Mouse (Mus musculus) embryonic facial prominence, embryonic 15.5 days (tissue): ENCODE measurements around the gene Ccdc71. TPM values are rescaled to one million over a fixed set of nuclear protein-coding genes. Genes with fewer than 3 reads are reported as not detected.
A peak's percentile ranks its signal among the peaks of the same experiment; 100 is the strongest.

Experiments used
- ATAC-seq: fragments of 200-750 bp; cut with Nextera tagmentation; 2 replicates; pipeline ENCODE4 v1.8.0; 2017; ENCODE audit warnings: low read depth, moderate TSS enrichment; ENCODE audit not compliant: insufficient number of reproducible peaks, low FRiP score, low TSS enrichment
- H3K27ac ChIP-seq: fragments of 300-500 bp; sonication (generic); replicated peaks from 2 replicates; pipeline ENCODE4 v1.5.1; 2015; ENCODE audit warnings: mild to moderate bottlenecking, inconsistent platforms
- H3K27me3 ChIP-seq: fragments of 300-500 bp; sonication (generic); 2 replicates; pipeline ENCODE4 v1.6.1; 2015; ENCODE audit warnings: inconsistent platforms
- H3K36me3 ChIP-seq: fragments of 300-500 bp; sonication (generic); 2 replicates; pipeline ENCODE4 v1.6.1; 2015; ENCODE audit warnings: mild to moderate bottlenecking, inconsistent platforms
- H3K4me1 ChIP-seq: fragments of 300-500 bp; sonication (generic); 2 replicates; pipeline ENCODE4 v1.6.1; 2015; ENCODE audit warnings: inconsistent platforms
- H3K4me2 ChIP-seq: fragments of 300-500 bp; sonication (generic); replicated peaks from 2 replicates; pipeline ENCODE4 v1.6.1; 2015; ENCODE audit warnings: mild to moderate bottlenecking, inconsistent platforms
- H3K4me3 ChIP-seq: fragments of 300-500 bp; sonication (generic); replicated peaks from 2 replicates; pipeline ENCODE4 v1.5.1; 2015; ENCODE audit warnings: mild to moderate bottlenecking, inconsistent platforms
- H3K9ac ChIP-seq: fragments of 300-500 bp; sonication (generic); 2 replicates; pipeline ENCODE4 v1.6.1; 2015; ENCODE audit warnings: inconsistent platforms
- H3K9me3 ChIP-seq: fragments of 300-500 bp; sonication (generic); replicated peaks from 2 replicates; pipeline ENCODE4 v1.6.1; 2016; ENCODE audit warnings: inconsistent platforms
- WGBS: fragments of 180-500 bp; shearing (Covaris S2); methylation state at CpG from one replicate; pipeline ENCODE4 v1.1.7; 2015; 5-methylcytosine and 5-hydroxymethylcytosine counted together
- polyA plus RNA-seq: library from polyadenylated mRNA; unstranded; fragments of >200 nt; fragmentation: Nextera tagmentation; extraction: Ambion mirVana; gene quantifications from 2 replicates; pipeline ENCODE4 v1.2.1, GENCODE M21; 2015

Gene Ccdc71
- polyA plus RNA-seq, 1 experiment from 2014 or later, result 60.7 TPM

DNA sequence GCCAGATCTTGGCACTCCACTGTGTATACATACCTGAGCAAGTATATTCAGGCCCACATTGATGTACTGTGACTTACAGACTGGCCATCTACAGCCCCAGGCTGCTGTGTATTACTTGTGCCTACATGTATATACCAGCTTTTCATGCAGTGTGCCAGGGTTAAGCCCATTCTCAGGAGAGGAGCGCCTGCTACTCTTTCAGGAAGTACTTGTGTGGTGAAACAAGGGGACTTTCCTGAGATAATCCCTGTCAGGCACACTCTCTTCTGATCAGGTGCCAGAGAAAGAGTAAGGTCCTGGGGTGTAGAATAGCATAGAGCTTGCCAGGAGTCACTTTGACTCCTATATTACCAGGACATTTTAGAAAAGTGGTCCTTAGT, 398 bp upstream of the Ccdc71 start:
- Histone ChIP-seq H3K27me3 (no peaks in the 10 kb centered on the region), H3K36me3 (peaks cover 28% of the 10 kb centered on the region), H3K4me3 (peak overlapping the region; percentile 92), H3K4me2 (peak overlapping the region; percentile 66), H3K9me3 (no peaks in the 10 kb centered on the region), H3K4me1 (peaks cover 20% of the 10 kb centered on the region), H3K27ac (peak overlapping the region; percentile 94), H3K9ac (no peak overlapping the region)
- ATAC-seq, result no peak
- 74% methylated on average over 1 of the region's 1 CpGs for WGBS

- peak; percentile 35; the same call in 1 of the 2 replicates for ATAC-seq
- 15% methylated on average over 11 of the region's 11 CpGs for whole genome bisulfite sequencing
Observed at GRCm38 (mm10) chr9:108461181-108461631, 879 bp downstream of the Ccdc71 start, which contains the start of gene Klhdc8b. Gene Klhdc8b (minus strand): TSS chr9:108461581.

GRCm38 (mm10) chr9:108461675-108462074, 1.3 kb downstream of the Ccdc71 start:
- Histone ChIP-seq H3K9me3 (no peaks in the 10 kb centered on the region), H3K4me2 (peak overlapping the region; percentile 66), H3K27ac (no peak overlapping the region), H3K4me3 (peak overlapping the region; percentile 92), H3K9ac (no peak overlapping the region; the same call in 1 of the 2 replicates), H3K27me3 (no peaks in the 10 kb centered on the region), H3K4me1 (peaks cover 20% of the 10 kb centered on the region), H3K36me3 (peaks cover 45% of the 10 kb centered on the region)
- ATAC-seq, result no peak
- 85% methylated on average over 5 of the region's 5 CpGs for WGBS

More at GRCm38 (mm10) chr9:108461181-108461631, 879 bp downstream of the Ccdc71 start, which contains the start of gene Klhdc8b:
- H3K4me3 ChIP-seq, result peak within 1 kb of the TSS; percentile 92
- H3K9ac ChIP-seq, result peak within 1 kb of the TSS; percentile 81
- no peaks in the 10 kb centered on the region for H3K9me3 ChIP-seq
- peaks cover 41% of the 10 kb centered on the region for H3K36me3 ChIP-seq
- H3K27ac ChIP-seq, result peak within 1 kb of the TSS; percentile 94
- no peaks in the 10 kb centered on the region for H3K27me3 ChIP-seq
- peak within 1 kb of the TSS; percentile 66 for H3K4me2 ChIP-seq
- peaks cover 20% of the 10 kb centered on the region for H3K4me1 ChIP-seq

- no peak overlapping the region for H3K4me2 ChIP-seq
- no peak for ATAC-seq
- no peaks in the 10 kb centered on the region for H3K9me3 ChIP-seq
- peak overlapping the region; percentile 92 for H3K4me3 ChIP-seq
- H3K27ac ChIP-seq, result no peak overlapping the region
- no peaks in the 10 kb centered on the region for H3K27me3 ChIP-seq
- H3K9ac ChIP-seq, result no peak overlapping the region
- peaks cover 20% of the 10 kb centered on the region for H3K4me1 ChIP-seq
- peaks cover 51% of the 10 kb centered on the region for H3K36me3 ChIP-seq
- WGBS, result 90% methylated on average over 10 of the region's 10 CpGs
Observed at GRCm38 (mm10) chr9:108462192-108462591, 1.9 kb downstream of the Ccdc71 start.

- no peaks in the 10 kb centered on the region for H3K9me3 ChIP-seq
- no peak overlapping the region for H3K4me2 ChIP-seq
- H3K36me3 ChIP-seq, result peaks cover 52% of the 10 kb centered on the region
- no peak overlapping the region for H3K27ac ChIP-seq
- no peak overlapping the region for H3K4me3 ChIP-seq
- peaks cover 20% of the 10 kb centered on the region for H3K4me1 ChIP-seq
- no peaks in the 10 kb centered on the region for H3K27me3 ChIP-seq
- no peak overlapping the region for H3K9ac ChIP-seq
- WGBS, result 95% methylated on average over 9 of the region's 9 CpGs
- no peak for ATAC-seq
Observed at GRCm38 (mm10) chr9:108463713-108464112, 3.4 kb downstream of the Ccdc71 start.

GRCm38 (mm10) chr9:108466219-108466618, 5.9 kb downstream of the Ccdc71 start:
- H3K36me3 ChIP-seq, result peaks cover 52% of the 10 kb centered on the region
- no peak overlapping the region for H3K9ac ChIP-seq
- no peak overlapping the region for H3K4me2 ChIP-seq
- no peak overlapping the region for H3K27ac ChIP-seq
- no peaks in the 10 kb centered on the region for H3K27me3 ChIP-seq
- no peaks in the 10 kb centered on the region for H3K9me3 ChIP-seq
- ATAC-seq, result no peak
- peaks cover 10% of the 10 kb centered on the region for H3K4me1 ChIP-seq
- H3K4me3 ChIP-seq, result no peak overlapping the region
- 78% methylated on average over 2 of the region's 2 CpGs for WGBS

DNA sequence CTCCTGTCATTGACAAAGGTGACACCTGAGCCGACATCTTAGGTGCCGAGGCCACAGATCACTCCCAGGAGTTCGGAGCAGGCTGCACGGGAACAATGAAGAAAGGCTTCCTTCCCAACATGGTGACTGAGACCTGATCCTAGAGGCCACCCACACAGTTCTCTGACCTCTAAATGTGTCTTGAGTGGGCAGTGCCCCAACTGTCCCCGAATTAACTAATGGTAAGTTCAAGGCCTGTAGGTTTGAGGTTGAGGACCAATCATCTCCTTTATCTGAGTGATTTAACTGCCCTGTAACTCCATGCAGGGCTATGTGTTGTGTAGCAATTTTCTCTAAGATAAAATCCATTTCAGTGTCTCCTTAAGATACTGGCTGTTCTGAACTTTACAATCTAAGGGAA, 9.1 kb downstream of the Ccdc71 start:
- Histone ChIP-seq H3K9ac (no peak overlapping the region), H3K4me1 (no peaks in the 10 kb centered on the region), H3K9me3 (no peaks in the 10 kb centered on the region), H3K36me3 (peaks cover 29% of the 10 kb centered on the region), H3K27ac (no peak overlapping the region), H3K27me3 (no peaks in the 10 kb centered on the region), H3K4me3 (no peak overlapping the region), H3K4me2 (no peak overlapping the region)
- no peak for ATAC-seq
- WGBS, result 76% methylated on average over 5 of the region's 5 CpGs

DNA sequence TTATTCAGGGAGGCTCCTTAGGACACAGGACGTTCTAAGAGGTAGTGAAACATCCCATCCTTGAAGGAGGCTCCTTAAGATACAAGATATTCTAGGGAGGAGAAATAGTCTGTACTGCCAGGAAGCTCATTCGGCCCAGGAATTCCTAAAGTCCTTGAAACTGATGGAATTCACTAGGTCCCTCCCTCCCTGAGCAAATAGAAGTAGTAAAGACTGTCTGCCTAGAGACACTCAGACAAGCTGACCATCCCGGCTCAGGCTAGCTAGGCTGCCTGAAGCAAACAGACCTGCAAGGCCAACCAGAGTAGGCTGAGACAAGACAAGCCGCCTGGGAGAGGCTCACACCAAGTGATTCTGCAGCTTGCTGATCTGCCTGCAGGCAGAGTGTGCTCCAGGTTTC, 9.5 kb downstream of the Ccdc71 start:
- WGBS, result 71% methylated on average over 4 of the region's 4 CpGs
- Histone ChIP-seq H3K9me3 (no peaks in the 10 kb centered on the region), H3K27ac (no peak overlapping the region), H3K4me1 (no peaks in the 10 kb centered on the region), H3K4me3 (no peak overlapping the region), H3K9ac (no peak overlapping the region), H3K36me3 (peaks cover 24% of the 10 kb centered on the region), H3K27me3 (no peaks in the 10 kb centered on the region), H3K4me2 (no peak overlapping the region)
- no peak for ATAC-seq

- Histone ChIP-seq H3K9ac (no peak overlapping the region), H3K4me3 (no peak overlapping the region), H3K27me3 (no peaks in the 10 kb centered on the region), H3K9me3 (no peaks in the 10 kb centered on the region), H3K27ac (no peak overlapping the region), H3K4me2 (no peak overlapping the region), H3K4me1 (peaks cover 8% of the 10 kb centered on the region), H3K36me3 (no peaks in the 10 kb centered on the region)
- WGBS, result 89% methylated on average over 1 of the region's 1 CpGs
- no peak for ATAC-seq
Observed at GRCm38 (mm10) chr9:108474528-108474927, 14.2 kb downstream of the Ccdc71 start.

GRCm38 (mm10) chr9:108478638-108479156, 18.4 kb downstream of the Ccdc71 start:
- 0% methylated on average over 20 of the region's 20 CpGs for WGBS
- H3K27me3 ChIP-seq, result no peaks in the 10 kb centered on the region

DNA sequence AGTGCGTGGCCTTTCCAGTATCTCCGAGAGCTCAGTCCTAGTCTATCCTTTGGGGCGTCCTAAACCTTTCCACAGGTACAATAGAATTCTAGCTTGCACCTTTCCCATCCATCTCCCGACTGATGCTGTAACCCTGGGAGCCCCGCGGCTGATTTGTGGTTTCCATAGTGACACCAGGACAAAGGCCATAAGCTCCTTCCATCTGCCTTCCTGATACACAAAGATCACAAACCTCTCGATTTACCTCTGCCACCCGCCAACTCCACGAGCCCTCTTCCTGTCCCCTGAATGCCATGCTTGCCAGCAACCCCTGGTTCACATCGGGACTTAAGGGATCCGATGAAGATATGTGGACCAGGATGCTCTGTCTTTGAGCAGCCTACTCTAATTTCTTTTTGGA, 18.9 kb downstream of the Ccdc71 start:
- H3K9ac ChIP-seq, result 0 out of 2 replicates have a peak overlapping the region, but pooled peaks have one; percentile 39
- H3K4me1 ChIP-seq, result peaks cover 27% of the 10 kb centered on the region
- WGBS, result 34% methylated on average over 11 of the region's 11 CpGs
- H3K4me3 ChIP-seq, result peak overlapping the region; percentile 63
- H3K27ac ChIP-seq, result peak overlapping the region; percentile 91
- no peaks in the 10 kb centered on the region for H3K9me3 ChIP-seq
- peaks cover 30% of the 10 kb centered on the region for H3K36me3 ChIP-seq
- ATAC-seq, result no peak
- H3K27me3 ChIP-seq, result no peaks in the 10 kb centered on the region
- H3K4me2 ChIP-seq, result peak overlapping the region; percentile 80

More at GRCm38 (mm10) chr9:108478638-108479156, 18.4 kb downstream of the Ccdc71 start:
- Histone ChIP-seq H3K9me3 (no peaks in the 10 kb centered on the region), H3K4me1 (peaks cover 27% of the 10 kb centered on the region), H3K27ac (peak overlapping the region; percentile 91), H3K4me2 (peak overlapping the region; percentile 80), H3K9ac (peak overlapping the region; percentile 39), H3K4me3 (peak overlapping the region; percentile 55), H3K36me3 (peaks cover 24% of the 10 kb centered on the region)
- peak; percentile 79 for ATAC-seq
